Mouse (Mus musculus): ENCODE results near the gene Rftn2. TPM values are rescaled to one million over a fixed set of nuclear protein-coding genes. Genes with fewer than 3 reads are reported as not detected.

Gene Rftn2
- total and polyA plus RNA-seq, 2 experiments from 2014 or later: 10.4 to 11.4 TPM

DNA sequence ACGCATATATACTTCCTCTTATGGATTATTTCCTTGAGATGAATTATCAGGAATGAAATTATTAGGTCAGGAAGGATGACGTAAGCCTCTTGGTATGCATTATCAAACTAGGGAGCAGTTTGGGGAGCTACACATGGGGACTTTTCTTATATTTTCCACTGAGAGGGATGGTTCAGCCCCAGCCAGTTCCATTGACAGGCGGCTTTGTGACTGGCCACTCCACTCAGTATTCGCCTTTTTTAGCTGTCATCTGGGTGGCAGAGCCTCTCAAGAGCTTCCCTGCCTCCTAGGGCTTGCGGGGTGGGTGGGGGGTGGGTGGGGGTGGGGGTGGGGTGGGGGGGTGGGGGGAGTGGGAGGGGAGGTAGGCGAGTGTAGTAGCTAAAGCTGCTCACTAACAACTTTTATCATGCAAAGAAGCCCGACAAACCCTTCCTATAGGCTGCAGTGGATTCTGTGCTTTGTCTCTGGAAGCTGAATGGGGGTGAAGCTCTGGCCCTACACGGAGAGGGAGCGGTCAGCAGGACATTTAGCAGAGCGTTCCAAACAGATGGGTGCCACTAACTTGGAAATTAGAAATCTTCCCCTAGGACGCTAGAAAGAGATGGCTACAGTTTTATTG lies 39.9 kb downstream of the Rftn2 start:
- ATAC-seq (ENCODE audit: low FRiP score): no peak
- no peak for DNase-seq (ENCODE audit: low spot score)
- WGBS: 19% methylated on average over 10 of the region's 11 CpGs
- Histone ChIP-seq H3K9me3 (ENCODE audit: low read length) (no peaks in the 10 kb centered on the region), H3K4me2 (ENCODE audit: low read depth, low read length, poor library complexity, severe bottlenecking) (no peak overlapping the region), H3K36me3 (ENCODE audit: insufficient read depth, low read length) (no peaks in the 10 kb centered on the region), H3K27me3 (ENCODE audit: insufficient read depth, low read length) (no peaks in the 10 kb centered on the region), H3K4me3 (ENCODE audit: low read depth, low read length) (no peak overlapping the region), H3K27ac (ENCODE audit: low read depth, low read length) (no peak overlapping the region), H3K9ac (replicated peaks; ENCODE audit: low read length, poor library complexity, severe bottlenecking) (no peak overlapping the region), H3K4me1 (ENCODE audit: insufficient read depth, low read length) (no peaks in the 10 kb centered on the region)
- TF ChIP-seq CTCF (IDR thresholded peaks at IDR 0.05): no peak

DNA sequence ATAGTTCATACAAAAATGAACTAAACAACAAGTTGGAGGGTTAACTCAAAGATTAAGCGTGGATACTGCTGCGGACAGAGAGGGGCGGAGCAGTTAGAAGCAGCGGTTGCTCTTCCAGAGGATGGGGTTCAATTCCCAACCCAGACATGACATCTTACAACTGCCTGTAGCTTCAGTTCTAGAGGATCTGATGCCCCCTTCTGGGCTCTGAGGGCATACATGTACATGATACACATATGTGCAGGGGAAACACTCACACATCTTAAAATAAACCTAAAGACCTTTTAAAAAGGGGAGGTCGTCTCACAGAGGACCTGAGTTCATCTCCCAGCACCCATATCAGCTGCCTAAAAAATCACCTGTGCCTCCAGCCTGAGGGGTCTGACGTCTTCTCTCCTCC lies 40.9 kb downstream of the Rftn2 start:
- WGBS: 91% methylated on average over 6 of the region's 6 CpGs
- Histone ChIP-seq H3K4me1 (ENCODE audit: insufficient read depth, low read length) (no peaks in the 10 kb centered on the region), H3K36me3 (ENCODE audit: insufficient read depth, low read length) (no peaks in the 10 kb centered on the region)

DNA sequence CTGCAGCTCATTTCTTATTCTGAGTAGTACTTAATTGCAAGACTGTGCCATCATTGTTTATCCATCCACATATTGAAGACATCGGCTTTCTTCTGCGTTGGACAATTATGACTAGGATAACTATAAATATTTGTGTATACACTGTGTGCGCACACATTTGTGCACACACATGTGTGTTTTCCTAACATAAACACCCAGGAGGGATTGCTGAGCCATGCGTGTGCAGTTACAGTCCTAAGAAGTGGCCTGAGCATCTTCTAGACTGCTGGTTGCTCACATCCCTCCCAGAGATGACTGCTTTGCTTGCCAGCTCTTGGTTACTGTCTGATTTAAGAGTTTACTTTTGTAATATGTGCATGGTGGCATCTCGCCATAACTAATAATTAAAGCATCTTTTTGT lies 44.2 kb downstream of the Rftn2 start:
- Histone ChIP-seq H3K36me3 (ENCODE audit: insufficient read depth, low read length) (no peaks in the 10 kb centered on the region), H3K27me3 (ENCODE audit: insufficient read depth, low read length) (no peaks in the 10 kb centered on the region), H3K9ac (replicated peaks; ENCODE audit: low read length, poor library complexity, severe bottlenecking) (no peak overlapping the region), H3K27ac (ENCODE audit: low read depth, low read length) (no peak overlapping the region), H3K4me2 (ENCODE audit: low read depth, low read length, poor library complexity, severe bottlenecking) (no peak overlapping the region), H3K9me3 (ENCODE audit: low read length) (no peaks in the 10 kb centered on the region), H3K4me1 (ENCODE audit: insufficient read depth, low read length) (no peaks in the 10 kb centered on the region), H3K4me3 (ENCODE audit: low read depth, low read length) (no peak overlapping the region)
- no peak for TF ChIP-seq CTCF (IDR thresholded peaks at IDR 0.05)
- no peak for DNase-seq (ENCODE audit: low spot score)
- WGBS: 92% methylated on average over 5 of the region's 5 CpGs
- ATAC-seq (ENCODE audit: low FRiP score): no peak

More for the DNA sequence above, 40.9 kb downstream of the Rftn2 start:
- Histone ChIP-seq H3K27me3 (ENCODE audit: insufficient read depth, low read length) (no peaks in the 10 kb centered on the region), H3K9me3 (ENCODE audit: low read length) (no peaks in the 10 kb centered on the region), H3K4me3 (ENCODE audit: low read depth, low read length) (no peak overlapping the region), H3K9ac (replicated peaks; ENCODE audit: low read length, poor library complexity, severe bottlenecking) (no peak overlapping the region), H3K4me2 (ENCODE audit: low read depth, low read length, poor library complexity, severe bottlenecking) (no peak overlapping the region), H3K27ac (ENCODE audit: low read depth, low read length) (no peak overlapping the region)
- no peak for DNase-seq (ENCODE audit: low spot score)
- no peak; the same call in 1 of the 2 replicates for TF ChIP-seq CTCF (IDR thresholded peaks at IDR 0.05)
- ATAC-seq (ENCODE audit: low FRiP score): no peak

DNA sequence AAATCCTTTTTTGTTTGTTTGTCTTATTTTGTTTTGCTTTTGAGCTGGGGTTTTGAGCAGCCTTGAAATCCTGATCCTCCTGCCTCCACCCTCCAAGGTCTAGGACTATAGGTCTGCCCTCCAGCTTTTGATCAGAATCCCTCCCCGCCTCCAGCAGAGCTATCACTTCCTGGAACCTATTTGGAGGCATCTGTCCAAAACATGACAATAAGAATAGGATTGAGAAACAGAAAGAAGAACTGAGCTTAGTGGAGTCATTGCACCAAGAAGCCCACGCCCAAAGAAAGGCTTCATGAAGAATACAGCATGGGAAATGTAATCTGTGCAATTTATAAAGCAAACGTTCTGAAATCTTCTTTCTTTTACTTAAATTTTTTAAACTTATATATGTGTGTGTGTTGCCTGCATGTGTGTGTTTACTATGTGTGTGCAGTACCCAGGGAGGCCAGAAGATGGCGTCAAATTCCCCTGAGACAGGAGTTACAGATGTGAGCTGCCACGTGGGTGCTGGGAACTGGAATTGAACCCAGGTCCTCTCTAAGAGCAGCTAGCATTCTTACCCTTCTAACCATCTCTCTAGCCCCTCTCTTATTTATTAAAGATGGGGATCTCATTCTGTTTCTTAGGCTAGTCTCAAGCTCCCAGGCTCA lies 46.5 kb downstream of the Rftn2 start:
- ATAC-seq (ENCODE audit: low FRiP score) (no peak), DNase-seq (ENCODE audit: low spot score) (no peak)
- Histone ChIP-seq H3K27me3 (ENCODE audit: insufficient read depth, low read length) (no peaks in the 10 kb centered on the region), H3K9ac (replicated peaks; ENCODE audit: low read length, poor library complexity, severe bottlenecking) (no peak overlapping the region), H3K4me2 (ENCODE audit: low read depth, low read length, poor library complexity, severe bottlenecking) (no peak overlapping the region), H3K4me1 (ENCODE audit: insufficient read depth, low read length) (no peaks in the 10 kb centered on the region), H3K36me3 (ENCODE audit: insufficient read depth, low read length) (no peaks in the 10 kb centered on the region), H3K27ac (ENCODE audit: low read depth, low read length) (no peak overlapping the region), H3K4me3 (ENCODE audit: low read depth, low read length) (no peak overlapping the region), H3K9me3 (ENCODE audit: low read length) (no peaks in the 10 kb centered on the region)
- peak; percentile 35 for TF ChIP-seq CTCF (IDR thresholded peaks at IDR 0.05)
- 84% methylated on average over 5 of the region's 5 CpGs for WGBS

DNA sequence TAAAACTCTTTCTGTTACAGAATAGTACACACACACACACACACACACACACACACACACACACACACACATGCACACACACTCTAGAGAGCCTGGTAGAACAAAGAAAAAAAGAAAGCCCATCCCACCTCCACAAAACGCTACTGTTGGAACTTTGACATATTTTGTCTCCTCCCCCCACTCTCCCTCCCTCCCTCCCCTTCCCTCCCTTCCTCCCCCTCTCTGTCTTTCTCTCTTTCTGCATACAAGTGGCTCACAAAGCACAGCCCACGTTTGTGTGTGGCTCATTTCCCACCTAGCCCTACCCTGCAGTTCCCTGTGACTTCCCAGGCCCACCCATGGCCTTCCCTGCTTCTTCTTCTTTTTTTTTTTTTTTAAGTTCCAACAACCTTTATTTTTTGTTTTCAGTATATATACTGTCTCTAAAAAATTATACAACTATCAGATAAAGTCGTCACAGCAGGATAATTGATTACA lies 52.0 kb downstream of the Rftn2 start:
- WGBS: 36% methylated on average over 3 of the region's 3 CpGs
- Histone ChIP-seq H3K9ac (replicated peaks; ENCODE audit: low read length, poor library complexity, severe bottlenecking) (no peak overlapping the region), H3K36me3 (ENCODE audit: insufficient read depth, low read length) (no peaks in the 10 kb centered on the region), H3K27ac (ENCODE audit: low read depth, low read length) (no peak overlapping the region), H3K4me2 (ENCODE audit: low read depth, low read length, poor library complexity, severe bottlenecking) (no peak overlapping the region), H3K9me3 (ENCODE audit: low read length) (no peaks in the 10 kb centered on the region), H3K4me1 (ENCODE audit: insufficient read depth, low read length) (no peaks in the 10 kb centered on the region), H3K27me3 (ENCODE audit: insufficient read depth, low read length) (no peaks in the 10 kb centered on the region), H3K4me3 (ENCODE audit: low read depth, low read length) (no peak overlapping the region)
- DNase-seq (ENCODE audit: low spot score) (no peak), ATAC-seq (ENCODE audit: low FRiP score) (no peak)
- TF ChIP-seq CTCF (IDR thresholded peaks at IDR 0.05): no peak

All from midbrain, postnatal 0 days (tissue).